Mouse (Mus musculus): ENCODE results near the gene Spop.
A peak's percentile ranks its signal among the peaks of the same experiment; 100 is the strongest.

The Spop gene

DNA sequence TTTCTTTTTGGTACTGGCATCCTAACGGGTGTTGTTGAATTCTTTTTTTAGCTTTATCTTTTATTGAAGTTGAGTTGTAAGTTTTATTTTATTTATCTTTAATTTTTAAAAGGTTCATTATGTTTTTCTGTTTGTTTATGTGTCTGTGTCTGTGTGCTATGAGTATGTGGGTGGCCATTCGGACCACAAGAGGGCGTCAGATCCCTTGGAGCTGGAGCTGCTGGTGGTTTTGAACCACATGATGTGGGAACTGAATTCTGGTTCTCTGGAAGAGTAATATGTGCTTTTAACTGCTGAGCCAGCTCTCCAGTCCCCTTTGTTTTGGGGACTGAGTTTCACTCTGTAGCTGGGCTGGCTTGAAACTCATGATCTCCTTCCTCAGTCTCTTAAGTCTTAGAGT, 9.6 kb downstream of the Spop start:
- no peak for DNase-seq

DNA sequence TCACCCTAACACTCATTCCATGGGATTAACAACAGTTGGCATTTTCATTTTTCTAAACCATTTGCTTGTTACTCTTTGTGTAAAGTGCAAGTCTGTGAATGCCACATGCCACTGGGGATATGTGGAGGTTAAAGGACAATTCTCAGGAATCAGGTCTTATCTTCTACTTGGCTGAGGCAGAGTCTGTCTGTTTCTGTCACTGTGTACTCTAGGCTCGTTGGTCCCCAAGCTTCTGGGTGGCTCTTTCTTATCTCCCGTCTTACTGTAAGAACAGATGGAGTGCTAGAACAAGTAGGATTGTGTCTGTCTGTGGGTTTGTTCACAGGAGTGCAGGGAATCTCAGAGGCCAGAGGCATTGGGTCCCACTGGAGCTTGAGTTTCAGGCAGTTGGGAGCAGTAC, 17.5 kb downstream of the Spop start:
- no peak for DNase-seq

DNA sequence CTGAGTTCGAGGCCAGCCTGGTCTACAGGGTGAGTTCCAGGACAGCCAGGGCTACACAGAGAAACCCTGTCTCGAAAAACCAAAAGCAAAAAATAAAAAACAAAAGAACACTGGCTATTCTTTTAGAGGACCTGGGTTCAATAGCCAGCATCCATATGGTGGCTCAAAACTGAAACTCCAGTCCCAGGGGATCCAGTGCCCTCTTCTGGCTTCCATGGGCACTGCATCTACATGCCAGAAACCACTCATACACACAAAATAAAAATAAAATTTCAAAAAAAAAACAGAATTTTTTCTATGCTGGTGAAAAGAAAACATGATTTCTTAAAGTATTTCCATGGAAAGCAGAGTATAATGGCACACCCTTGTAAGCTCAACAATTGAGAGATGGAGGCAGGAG, 18.3 kb downstream of the Spop start:
- peak; percentile 11 to 47 for DNase-seq

DNA sequence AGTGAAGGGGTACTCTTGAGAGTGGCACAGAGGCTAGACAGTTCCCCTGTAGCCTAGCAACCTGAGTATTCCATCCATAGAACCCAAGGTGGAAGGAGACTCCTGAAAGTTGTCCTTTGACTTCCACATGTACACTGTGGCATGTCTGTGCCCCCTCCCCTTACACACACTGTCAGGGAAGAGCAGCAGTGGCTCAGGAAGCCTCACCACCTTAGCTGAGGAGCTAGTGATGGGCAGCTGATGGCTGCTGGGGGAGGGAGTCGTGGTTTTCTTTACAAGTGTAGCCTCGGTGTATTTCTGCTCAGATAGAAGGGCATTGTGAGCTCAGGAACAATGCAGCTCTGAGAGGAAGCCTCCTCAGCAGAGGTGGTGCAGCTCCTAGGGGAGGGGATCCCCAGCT, 31.5 kb downstream of the Spop start:
- no peak for DNase-seq

DNA sequence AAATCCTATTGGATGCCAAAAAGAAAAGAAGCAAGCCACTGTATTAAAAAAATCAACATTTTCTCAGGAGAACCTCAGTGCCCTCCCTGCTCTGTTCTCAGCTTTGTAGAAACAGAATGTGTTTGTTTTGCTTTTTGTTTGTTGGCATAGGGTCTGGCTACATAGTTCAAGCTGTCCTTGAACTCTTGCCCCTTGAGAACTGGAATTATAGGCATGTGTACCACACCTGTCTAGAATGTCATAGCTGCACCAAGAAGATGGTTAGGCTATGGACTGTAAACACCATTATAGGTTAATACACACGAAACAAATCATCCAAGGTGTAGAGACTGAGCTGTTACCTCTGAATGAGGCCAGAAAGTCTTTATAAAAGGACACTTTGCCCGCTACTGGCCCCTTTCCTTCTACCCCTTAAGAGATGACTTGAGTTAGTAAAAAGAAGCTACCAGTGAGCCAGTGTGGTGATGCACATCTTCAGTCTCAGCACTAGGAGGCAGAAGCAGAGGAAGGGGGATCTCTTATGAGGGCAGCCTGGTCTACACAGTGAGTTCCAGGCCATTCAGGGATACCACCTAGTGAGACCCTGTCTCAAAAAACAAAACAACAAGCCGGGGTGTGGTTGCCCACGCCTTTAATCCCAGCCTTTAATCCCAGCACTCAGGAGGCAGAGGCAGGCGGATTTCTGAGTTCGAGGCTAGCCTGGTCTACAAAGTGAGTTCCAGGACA, 32.9 kb downstream of the Spop start:
- DNase-seq = no peak

DNA sequence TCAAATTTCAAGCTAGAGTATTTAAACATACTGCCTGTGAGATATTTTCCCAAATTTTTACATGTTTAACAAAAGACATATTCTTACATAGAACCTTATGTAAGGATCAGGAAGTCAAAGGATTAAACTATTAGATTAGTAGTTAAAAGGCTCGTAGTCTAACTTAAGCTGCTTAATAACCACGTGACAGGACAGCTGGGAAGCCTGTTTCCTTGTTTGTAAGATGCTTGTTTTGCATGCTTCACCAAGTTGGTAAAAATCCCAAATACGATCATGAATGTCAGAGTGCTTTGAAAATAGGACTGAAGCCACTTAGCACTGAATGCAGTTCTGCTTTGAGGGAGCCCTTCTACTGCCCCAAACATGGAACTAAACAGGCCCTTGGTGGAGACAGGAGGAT, 34.5 kb downstream of the Spop start:
- no peak for DNase-seq

DNA sequence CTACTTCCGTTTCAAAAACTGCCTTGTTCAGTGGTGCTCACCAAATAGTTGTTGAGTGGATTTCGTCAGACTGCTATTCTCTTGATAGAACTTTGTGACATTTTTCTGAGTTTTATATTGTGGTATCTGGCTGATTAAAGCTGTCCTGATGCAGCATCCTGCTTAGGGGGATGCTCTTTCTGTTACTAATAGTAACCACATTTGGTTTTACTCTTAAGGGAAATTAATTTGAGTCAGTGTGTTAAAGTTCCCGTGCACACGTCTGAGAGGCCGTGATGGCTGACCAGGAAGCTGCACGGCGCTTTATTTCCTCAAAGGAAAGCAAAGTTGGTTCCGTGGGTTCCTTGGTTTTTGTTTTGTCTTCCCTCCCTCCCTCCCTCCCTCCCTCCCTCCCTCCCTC, 41.5 kb downstream of the Spop start:
- no peak for DNase-seq

DNA sequence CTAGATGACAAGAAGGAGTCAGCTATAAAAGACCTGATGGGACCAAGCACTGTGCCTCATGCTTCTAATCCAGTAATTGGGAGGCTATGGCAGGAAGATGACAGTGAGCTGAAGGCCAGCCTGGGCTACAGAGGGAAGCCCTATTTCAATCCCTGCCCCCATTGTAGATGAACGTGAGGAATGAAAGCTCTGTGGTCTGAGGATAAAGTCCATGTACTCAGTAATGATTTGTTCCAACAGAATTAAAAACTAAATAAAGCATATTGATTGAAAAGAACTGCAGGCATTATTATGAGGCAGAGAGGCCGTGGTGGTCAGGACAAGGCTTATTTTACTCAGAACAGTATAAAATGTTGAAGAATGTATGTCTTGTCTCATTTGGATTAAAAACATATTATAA, 47.0 kb downstream of the Spop start:
- DNase-seq = no peak

DNA sequence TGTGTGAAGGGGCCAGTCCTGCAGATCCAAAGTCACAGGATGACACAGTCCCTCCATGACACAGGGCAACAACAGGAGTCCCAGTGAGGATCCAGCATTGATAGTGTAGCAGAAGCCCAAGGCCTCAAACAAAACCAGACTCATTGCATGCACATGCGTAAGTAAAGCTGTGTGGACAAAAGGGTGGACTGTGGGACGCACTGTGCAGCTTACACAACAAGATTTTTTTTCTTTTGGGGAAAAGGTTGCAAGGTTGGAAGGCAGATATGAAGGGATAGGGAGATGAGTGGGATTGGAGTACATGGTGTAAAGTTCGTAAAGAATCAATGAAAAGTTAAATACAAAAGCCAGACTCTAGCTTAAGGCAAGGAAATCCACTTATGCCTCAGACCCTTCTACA, 48.3 kb downstream of the Spop start:
- no peak for DNase-seq

DNA sequence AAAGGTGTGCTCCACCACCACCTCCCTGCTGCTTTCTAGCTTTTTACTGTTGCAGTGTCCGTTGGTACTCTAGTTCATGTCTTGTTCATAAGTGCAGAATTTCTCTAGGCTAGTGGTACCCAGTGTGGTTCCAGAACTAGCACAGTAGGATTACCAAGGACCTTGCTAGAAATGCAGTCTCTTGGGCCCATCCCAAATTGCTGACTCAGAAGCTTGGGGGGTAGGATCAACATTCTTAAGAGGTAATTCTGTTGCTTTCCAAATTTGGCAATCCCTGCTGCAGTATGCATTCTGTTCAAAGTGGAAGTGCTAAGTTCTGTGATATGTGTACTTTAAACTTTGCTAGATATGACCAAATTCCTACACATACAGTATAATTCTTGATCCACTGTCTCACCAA, 53.9 kb downstream of the Spop start:
- DNase-seq = no peak

DNA sequence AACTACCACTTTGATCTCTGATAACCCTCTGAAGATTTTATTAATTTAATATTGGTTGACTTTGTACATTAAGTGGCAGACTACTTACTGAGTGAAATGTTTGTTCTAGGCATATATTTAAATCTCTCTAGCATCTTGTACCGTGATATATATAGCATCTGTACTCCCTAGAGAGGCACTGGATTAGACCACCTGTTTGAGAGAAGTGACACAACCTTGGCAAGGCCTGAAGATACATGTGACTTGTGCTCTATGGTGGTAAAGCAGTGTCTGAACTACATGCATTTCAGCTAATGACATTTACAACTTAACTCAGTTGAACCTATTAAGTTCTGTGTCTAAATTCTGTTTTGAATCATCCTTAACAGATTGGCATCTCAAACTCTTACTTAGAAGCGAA, 59.1 kb downstream of the Spop start:
- no peak for DNase-seq

DNA sequence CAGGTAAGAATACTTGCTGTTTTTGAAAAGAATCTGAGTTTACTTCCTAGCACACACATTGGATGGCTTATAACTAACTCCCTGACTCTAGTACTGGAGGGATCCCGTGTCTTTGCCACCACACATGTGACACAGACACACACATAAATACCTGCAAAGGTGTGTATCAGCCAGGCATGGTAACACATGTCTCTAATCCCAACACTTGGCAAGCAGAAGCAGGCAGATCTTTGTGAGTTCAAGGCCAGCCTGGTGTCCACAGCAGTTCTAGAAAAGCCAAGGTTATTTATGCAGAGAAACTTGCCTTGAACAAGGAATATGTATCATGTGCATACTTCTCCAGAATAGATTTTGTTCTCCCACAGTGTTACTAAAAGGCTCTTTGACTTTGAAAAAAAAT, 59.6 kb downstream of the Spop start:
- no peak for DNase-seq

DNA sequence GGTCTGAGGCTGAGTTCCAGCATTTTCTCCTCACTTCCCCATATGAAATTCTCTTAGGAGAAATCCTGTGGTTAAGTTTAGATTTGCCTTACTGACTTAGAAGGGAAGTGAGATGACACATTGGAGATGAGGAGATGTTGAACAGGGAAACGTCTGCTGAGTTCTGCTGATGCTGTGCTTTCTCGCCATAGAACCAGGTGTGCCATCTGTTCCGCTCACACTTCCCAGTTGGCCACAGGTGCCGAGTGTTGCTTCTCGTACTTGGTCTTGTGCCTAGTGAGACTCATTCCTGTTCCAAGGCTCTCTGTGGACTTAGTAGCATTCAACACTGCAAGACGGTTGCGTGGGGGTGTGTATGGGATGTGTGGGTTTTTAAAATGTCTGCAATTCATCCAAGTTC, 62.4 kb downstream of the Spop start:
- no peak for DNase-seq

DNA sequence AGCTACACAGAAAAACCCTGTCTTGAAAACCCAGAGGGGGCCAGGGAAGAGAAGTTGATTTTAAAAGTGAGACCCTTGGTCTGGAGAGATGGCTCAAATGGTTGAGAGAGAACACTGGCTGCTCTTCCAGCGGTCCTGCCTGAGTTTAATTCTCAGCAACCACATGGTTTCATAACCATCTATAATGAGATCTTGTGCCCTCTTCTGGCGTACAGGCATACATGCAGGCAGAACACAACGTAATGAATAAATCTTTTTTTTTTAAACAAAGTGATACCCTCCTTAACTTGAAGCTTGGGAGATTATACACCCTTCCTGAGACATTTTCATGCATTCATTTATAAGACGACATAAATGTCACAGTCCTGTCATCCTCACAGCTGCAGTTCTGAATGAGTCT, 65.6 kb downstream of the Spop start:
- no peak for DNase-seq

DNA sequence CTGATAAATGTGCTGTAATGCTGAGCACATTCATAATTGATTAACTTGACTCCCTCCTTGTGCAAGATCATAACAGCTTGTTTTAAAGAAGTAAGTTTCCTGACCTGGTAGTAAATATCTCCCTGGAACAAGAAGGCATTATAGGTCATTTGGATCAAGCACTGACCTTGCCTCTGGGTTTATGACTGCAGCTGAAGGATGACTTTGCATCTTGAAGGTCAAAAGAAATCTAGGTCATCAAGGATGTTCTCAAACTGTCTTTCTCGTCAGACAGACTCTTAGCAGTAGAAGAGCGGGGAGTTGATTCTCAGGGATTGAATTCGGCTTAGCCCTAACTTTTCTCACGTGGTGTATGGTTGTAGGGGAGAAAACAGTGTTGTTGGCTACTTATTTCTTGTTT, 66.8 kb downstream of the Spop start:
- no peak for DNase-seq

DNA sequence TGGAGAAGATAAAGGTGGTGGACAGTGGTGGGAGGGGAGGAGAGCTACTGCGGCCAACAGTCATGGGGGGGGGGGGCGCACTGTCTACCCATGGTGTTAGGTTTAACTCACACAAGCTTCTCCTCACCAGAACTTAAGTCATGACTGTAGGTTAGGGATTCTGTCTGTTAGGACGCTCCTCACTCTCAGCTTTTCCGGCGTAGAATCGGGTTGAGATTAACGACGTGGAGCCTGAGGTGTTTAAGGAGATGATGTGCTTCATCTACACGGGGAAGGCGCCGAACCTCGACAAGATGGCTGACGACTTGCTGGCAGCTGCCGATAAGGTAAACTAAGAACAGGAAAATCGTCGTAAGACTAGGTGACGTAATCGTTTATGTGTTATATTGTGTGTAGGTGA, 71.8 kb downstream of the Spop start:
- no peak for DNase-seq

DNA sequence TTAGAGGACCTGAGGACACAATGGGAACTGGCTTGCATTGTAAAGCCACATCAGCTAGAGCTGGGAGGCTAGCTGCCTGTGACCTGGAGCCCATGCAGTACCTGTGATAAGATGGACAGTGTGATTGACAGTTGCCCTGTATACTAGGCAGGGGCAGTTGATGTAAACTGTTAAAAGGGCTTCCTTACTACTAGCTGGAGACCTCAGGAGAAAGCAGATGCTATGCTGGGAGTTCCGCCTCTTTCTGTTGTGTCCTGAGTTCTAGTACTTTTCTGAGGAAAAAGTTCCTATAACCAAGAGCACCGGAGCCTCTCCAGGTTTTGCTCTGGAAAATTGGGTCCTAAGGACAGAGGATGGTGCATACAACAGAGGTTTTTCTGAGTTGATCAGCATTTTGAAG, 73.4 kb downstream of the Spop start:
- DNase-seq = no peak

DNA sequence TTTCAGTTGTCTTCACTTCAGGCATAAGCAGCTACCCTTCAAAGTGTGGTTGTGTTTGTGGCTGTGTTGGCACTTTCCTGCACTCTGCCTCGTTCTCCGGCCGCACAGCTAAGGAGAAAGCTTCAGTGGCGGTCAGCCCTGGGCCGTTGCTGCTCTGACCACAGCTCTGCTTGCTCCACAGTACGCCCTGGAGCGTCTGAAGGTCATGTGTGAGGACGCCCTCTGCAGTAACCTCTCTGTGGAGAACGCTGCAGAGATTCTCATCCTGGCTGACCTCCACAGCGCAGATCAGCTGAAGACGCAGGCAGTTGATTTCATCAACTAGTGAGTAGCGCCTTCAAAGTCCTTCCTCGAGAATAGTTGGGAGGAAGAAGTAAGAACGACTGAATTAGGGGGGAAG, 76.2 kb downstream of the Spop start:
- DNase-seq = no peak

DNA sequence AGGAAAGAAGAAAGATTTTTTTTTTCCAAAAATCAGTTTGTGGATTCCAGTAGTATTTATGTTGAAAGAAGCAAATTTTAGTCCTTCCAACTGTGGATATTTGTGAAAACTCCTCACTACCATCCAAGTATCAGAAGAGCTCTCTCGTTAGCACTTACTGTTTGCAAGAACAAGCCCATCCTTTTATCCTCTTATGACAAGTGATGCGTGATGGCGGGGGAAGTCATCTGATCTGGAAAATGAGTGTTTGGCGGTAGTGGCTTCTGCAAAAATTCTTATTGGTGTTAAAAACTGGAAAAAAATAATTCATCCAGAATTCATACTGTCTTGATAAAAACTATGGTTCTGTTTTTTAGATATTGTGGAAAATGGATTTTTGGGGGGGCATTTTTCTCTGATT, 78.4 kb downstream of the Spop start:
- DNase-seq = no peak

DNA sequence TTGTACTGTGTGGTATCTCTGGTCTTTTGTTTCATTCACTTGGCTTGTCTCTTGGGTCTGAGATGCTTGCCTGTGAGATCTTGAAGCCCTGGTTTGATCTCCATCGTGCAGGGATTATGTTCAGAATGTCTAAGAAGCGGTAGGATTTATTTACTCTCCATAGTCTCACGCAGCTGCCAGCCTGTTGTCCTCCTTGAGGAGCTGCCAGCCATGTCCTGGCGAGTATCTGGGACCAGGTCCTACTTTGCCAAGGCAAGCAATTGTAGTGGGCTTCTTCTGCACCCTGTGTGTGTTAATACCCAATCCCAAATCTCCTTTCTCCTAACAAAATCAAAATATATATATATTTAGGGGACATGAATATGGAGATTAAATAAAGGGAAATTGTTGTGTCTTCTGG, 79.1 kb downstream of the Spop start:
- DNase-seq = no peak

DNA sequence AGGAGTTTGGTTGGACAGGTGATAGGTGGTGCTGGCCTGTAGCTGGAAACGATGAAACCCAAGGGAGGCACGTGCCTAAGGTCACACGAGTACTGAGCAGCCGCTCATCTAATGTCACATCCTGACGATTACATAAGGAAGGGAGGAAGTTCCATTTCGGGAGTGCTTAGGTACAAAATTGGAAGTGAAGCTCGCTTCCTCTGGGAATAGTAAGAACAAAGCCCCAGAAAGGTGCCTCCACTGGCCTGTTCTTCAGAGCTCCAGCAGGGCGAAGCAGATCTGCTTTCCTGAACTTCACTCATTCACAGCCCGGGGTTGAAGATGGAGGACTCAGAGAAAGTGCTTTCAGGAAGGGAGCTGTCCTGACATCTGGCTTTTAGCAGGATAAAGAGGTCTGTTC, 80.1 kb downstream of the Spop start:
- DNase-seq = no peak

DNA sequence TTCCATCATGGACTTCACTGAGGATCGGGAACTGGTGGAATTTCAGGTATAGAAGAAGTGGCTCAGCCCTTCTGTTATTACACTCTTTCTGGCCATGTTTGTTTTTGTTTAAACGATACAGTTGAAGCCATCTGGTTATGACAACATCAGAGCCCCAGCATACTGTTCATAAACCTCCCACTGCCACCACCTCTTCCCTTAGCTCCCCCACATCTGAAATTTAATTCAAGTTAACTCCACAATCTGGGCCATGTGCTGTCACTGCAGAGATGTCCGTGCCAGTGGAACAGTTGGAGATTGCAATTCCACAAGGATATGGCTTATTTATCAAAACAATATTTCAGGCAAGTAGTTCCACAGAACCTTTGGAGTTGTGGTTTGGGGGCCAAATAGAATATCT, 80.5 kb downstream of the Spop start:
- no peak for DNase-seq

DNA sequence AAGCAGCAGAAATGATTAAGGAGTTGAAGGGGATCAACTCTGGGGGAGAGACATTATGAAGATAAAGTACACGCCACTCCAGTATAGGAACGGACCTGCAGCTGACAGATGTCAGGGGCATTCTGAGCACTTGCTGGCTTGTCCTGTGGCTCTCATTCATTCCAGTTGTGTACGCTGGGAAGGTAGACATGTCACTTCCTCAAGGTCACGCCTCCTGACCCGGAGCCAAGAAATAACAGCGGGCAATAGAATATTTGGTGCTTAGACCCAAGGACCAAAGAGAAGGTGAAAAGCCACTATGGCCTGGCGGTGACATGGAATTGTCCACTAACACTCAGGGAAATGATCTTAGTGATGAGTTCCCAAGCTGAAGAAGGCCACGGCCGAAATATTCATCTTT, 82.0 kb downstream of the Spop start:
- DNase-seq = no peak

DNA sequence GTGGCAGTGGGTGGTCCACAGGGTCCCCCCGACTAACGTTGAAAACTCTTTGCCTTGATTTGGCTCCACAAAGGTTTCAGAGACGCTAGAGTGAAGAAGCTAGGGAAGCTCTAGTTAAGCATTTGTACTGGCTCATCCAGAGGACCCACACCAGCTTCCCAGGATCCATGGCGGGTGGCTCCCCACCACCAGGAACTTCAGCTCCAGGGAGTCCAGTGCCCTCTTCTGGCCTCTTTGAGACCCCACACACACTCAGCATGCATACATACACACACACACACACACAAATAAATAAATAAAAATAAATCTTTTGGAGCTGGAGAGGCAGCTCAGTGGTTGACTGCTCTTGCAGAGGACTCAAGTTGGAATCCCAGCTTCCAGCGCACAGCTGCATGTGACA, 84.0 kb downstream of the Spop start:
- no peak for DNase-seq

DNA sequence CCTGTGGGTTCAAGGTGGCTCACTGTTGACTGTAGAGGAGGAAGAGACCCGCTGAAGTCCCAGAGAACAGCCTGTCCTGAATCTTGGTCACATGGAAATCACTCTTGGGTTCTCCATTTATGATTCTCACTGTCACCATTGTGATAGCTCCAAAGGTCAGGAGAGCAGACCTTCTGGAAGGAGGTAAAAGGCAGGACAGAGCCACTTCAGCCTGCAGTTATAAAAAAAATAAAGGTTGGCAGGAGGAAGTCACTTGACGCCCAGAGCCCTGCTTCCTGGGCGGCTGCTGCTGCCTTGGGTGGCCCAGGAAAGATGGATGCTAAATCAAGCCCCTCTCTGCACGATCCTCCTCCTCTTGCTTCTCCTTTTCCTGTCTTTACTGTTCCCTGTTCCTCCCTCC, 86.5 kb downstream of the Spop start:
- DNase-seq = no peak

DNA sequence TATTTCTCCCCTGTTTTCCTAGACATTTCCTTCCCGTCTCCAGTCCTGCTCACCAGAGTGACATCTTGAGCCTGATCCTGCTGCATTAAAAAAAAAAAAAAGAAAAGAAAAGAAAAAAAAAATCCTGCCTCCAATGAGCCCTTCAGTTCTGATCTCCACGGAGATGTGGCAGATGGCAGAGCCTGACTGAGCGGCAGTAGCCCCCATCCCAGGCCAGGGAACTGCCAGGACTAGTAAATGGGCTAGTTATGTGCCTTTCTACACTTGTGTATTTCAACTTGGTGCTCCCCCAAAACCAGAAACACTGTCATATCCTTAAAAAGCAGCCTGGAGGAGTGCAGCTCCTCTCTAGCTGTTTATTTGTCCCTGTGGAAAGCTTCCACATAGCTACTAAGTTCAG, 87.0 kb downstream of the Spop start:
- DNase-seq = no peak

All from spleen, adult 18-20 months (tissue).